Mouse (Mus musculus): ENCODE measurements around the gene Sdha. TPM values are rescaled to one million over a fixed set of nuclear protein-coding genes. Genes with fewer than 3 reads are reported as not detected.

The Sdha gene
- polyA plus RNA-seq, 1 experiment: 167 TPM

DNA sequence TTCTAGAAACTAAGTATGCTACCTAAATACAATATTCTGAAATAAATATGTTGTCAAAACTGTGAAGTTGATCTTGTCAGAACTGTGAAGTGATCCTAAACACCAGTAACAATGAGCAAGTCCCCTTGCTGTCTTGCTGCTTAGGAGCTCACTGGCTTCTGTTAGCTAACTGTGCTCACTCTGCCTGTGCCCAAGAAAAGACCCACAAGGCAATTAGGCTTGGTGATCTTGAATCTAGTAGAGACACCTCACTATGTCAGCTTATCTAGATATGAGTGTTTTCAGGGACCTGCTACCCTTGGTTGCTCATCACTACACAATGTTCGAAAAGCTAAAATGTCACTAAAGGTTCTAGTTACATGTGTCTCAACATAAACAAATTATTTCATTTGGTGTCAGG lies 44.3 kb downstream of the Sdha start:
- H3K4me3 ChIP-seq (ENCODE audit: insufficient read depth, low read length): no peak overlapping the region
- TF ChIP-seq POLR2A (IDR thresholded peaks at IDR 0.05; ENCODE audit: borderline replicate concordance, low read depth, low read length) (no peak), CTCF (IDR thresholded peaks at IDR 0.05; ENCODE audit: low read depth, low read length) (no peak)
- H3K4me1 ChIP-seq (ENCODE audit: control insufficient read depth, insufficient read depth, low read length): no peaks in the 10 kb centered on the region
- H3K27ac ChIP-seq (ENCODE audit: insufficient read depth, low read depth, low read length): no peak overlapping the region

DNA sequence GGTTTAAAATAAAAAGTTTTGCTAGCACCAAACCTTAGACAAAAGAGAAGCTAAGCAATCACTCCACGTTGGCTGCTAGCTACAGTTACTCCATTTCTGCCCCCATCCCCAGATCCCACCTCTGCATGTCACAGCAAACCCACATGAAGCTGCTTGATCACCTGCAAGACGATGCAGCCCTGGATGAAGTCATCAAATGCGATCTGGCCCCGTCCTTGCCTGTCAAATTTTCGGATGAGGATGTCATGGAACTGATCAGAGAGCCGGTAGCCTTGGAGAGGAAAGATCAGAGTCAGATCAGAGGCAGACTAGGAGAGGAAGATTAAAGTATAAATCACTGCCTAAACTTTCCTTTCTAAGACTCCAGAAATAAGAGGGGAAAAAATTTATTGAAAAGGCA lies 44.7 kb downstream of the Sdha start:
- H3K4me1 ChIP-seq (ENCODE audit: control insufficient read depth, insufficient read depth, low read length): no peaks in the 10 kb centered on the region
- no peak overlapping the region for H3K4me3 ChIP-seq (ENCODE audit: insufficient read depth, low read length)
- no peak for TF ChIP-seq CTCF (IDR thresholded peaks at IDR 0.05; ENCODE audit: low read depth, low read length)
- no peak for TF ChIP-seq POLR2A (IDR thresholded peaks at IDR 0.05; ENCODE audit: borderline replicate concordance, low read depth, low read length)
- no peak overlapping the region for H3K27ac ChIP-seq (ENCODE audit: insufficient read depth, low read depth, low read length)

DNA sequence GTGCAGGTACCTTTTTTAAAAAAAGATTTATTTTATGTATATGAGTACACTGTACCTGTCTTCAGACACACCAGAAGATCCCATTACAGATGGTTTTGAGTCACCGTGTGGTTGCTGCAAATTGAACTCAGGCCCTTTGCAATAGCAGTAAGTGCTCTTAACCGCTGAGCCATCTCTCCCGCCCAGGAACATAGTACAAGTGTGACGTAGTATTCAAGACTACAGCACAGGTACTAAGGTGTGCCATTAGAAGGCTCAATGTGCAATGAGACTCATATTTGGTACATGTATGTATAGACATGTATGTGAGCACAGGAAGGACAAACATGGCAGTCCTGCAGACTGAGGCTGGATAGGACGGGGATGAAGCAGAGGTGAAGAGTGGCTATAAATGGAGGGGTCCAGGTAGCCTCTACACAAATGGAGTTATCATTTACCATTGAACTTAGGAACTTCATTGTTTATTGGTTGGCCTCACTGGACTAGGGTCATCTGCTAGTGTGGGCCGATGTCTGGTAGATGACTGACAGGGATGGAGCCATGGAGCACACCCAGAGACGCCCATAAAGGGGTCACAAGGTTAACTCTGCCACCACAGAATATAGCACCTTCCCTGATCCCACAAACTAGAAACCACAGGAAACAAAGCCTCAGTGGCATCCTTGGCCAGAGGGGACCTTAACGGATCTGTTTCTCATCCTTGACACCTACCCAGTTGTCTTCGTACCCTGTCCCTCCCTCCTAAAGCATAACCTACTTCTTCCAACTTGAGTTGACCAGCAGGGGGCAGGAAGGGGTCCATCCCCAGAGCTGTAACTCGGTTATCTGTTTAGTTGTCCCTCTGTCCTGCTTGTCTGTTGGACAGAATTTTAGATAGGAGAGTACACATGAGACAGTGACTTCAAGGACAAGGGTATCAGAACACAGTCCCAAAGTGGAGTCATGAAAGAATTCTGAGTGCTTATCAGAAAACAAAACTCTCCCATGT lies 47.7 kb downstream of the Sdha start:
- no peak for TF ChIP-seq POLR2A (IDR thresholded peaks at IDR 0.05; ENCODE audit: borderline replicate concordance, low read depth, low read length)
- TF ChIP-seq CTCF (IDR thresholded peaks at IDR 0.05; ENCODE audit: low read depth, low read length): 0 out of 2 replicates have a peak, but pooled peaks have one; percentile 17
- Histone ChIP-seq H3K27ac (ENCODE audit: insufficient read depth, low read depth, low read length) (no peak overlapping the region), H3K4me1 (ENCODE audit: control insufficient read depth, insufficient read depth, low read length) (no peaks in the 10 kb centered on the region), H3K4me3 (ENCODE audit: insufficient read depth, low read length) (no peak overlapping the region)

DNA sequence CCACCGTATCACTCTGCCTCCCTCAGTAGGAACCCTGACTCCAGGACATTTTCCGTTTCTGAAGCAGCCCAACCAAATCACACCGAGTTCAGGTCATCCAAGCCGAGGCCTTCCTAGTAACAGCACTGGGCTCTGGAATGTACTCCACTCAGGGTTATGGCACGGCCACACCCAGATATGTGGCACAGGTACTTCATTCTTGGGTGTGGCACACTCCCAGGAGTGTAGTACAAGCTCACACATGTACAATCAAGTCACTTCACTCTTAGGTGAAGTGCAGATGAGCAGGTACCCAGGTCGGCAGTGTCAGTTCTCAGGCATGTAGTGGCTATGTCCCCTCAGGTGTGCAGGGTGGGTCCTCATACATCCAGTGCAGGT lies 48.5 kb downstream of the Sdha start:
- Histone ChIP-seq H3K4me1 (ENCODE audit: control insufficient read depth, insufficient read depth, low read length) (no peaks in the 10 kb centered on the region), H3K4me3 (ENCODE audit: insufficient read depth, low read length) (no peak overlapping the region)

DNA sequence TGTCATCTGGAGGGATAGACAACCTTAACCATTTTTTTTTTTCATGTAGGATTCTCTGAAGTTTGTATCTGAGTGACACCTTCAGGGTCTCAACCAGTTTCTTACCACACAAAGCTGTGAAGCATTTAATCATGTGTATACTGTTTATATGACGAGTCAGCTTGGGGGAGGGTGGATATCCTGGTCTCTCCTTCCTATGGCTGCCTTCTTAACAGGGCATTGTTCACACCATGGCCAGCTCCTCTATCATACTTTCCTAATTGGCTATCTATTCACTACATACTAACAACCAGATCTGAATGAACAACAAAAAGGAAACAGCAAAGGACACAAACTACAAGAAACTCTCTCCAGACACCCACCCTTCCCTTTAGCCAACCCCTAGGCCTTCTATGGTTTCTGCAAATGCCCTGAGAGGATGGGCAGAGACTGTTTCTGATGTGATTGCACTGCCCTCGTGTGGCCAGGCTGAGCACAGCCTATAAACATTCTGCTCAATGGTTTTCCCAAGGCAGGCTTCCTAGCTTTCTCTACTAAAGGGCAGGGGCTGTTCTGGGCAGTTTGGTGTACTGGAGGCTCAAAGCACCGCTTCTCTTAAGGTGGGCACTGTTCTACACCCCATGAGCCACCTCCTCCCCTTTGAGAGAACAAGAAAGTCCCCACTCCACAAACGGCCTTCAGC lies 49.0 kb downstream of the Sdha start:
- Histone ChIP-seq H3K4me3 (ENCODE audit: insufficient read depth, low read length) (no peak overlapping the region), H3K27ac (ENCODE audit: insufficient read depth, low read depth, low read length) (no peak overlapping the region), H3K4me1 (ENCODE audit: control insufficient read depth, insufficient read depth, low read length) (no peaks in the 10 kb centered on the region)
- TF ChIP-seq CTCF (IDR thresholded peaks at IDR 0.05; ENCODE audit: low read depth, low read length) (peak; percentile 93), POLR2A (IDR thresholded peaks at IDR 0.05; ENCODE audit: borderline replicate concordance, low read depth, low read length) (no peak)

More for the DNA sequence above, 48.5 kb downstream of the Sdha start:
- H3K27ac ChIP-seq (ENCODE audit: insufficient read depth, low read depth, low read length): no peak overlapping the region
- TF ChIP-seq CTCF (IDR thresholded peaks at IDR 0.05; ENCODE audit: low read depth, low read length) (no peak), POLR2A (IDR thresholded peaks at IDR 0.05; ENCODE audit: borderline replicate concordance, low read depth, low read length) (no peak)

DNA sequence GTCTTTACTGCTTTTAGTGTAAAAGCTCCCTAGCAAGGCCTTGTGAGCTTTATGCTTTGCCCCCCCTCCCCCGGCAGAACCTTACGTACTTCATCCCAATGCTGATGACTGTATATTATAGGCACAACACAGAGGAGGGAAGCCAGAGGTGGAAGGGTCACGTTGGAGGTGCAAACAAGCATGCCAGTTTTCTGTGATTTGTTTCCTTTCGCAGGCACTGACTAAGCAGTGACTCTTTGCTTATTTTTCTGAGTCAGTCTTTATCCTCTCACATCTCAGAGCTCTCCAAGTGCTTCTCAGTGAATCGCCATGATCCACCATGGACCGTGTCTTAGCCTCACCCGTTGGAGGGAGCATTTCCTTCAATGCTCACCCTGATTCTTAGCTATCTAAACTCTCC lies 53.7 kb downstream of the Sdha start:
- Histone ChIP-seq H3K4me3 (ENCODE audit: insufficient read depth, low read length) (no peak overlapping the region), H3K4me1 (ENCODE audit: control insufficient read depth, insufficient read depth, low read length) (no peaks in the 10 kb centered on the region), H3K27ac (ENCODE audit: insufficient read depth, low read depth, low read length) (no peak overlapping the region)
- TF ChIP-seq CTCF (IDR thresholded peaks at IDR 0.05; ENCODE audit: low read depth, low read length) (no peak), POLR2A (IDR thresholded peaks at IDR 0.05; ENCODE audit: borderline replicate concordance, low read depth, low read length) (no peak)

DNA sequence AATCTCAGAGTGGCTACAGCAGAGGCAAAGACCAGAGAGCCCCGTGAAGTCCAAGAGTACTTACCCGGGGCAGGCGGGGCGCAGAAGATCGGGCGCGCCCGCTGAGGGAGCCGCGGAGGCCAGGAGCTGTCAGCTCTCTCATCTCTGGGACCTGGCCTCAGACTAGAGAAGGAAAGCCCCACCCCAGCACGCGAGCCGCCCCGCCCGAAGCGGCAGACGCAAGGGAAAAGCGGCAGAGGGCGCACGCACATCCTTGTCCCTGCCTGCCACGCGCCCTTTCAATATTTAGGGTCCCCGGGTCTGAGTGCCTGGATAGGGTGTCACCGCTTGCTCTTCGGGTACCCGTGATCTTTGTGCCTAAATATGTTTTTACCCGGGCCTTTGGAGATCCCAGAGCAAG lies 57.9 kb downstream of the Sdha start, which contains the start of gene Ahrr:
Gene Ahrr, minus strand, starts transcription at position 165 of the 400 bp plus-strand sequence.
- no peak for TF ChIP-seq POLR2A (IDR thresholded peaks at IDR 0.05; ENCODE audit: borderline replicate concordance, low read depth, low read length)
- no peak for TF ChIP-seq CTCF (IDR thresholded peaks at IDR 0.05; ENCODE audit: low read depth, low read length)

DNA sequence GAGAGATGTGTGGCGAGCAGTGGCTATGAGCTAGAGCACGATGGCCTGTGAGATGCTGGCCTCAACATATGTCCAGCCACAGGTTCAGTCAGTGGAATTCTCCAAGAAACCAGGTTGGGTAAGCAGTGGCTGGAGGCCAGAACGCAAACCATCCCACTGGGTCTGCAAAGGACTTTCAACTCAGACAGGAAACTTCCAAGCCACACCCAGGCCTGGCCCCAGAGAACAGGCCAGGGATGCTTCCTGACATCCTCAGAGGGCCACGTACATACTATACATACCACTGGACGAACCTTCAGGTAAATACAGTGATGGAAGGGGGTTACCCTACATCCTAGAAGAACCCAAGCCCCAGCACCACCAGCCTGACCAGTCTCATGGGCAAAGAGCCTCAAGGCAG lies 60.4 kb downstream of the Sdha start:
- H3K4me1 ChIP-seq (ENCODE audit: control insufficient read depth, insufficient read depth, low read length): peaks cover 11% of the 10 kb centered on the region
- no peak overlapping the region for H3K27ac ChIP-seq (ENCODE audit: insufficient read depth, low read depth, low read length)
- no peak overlapping the region for H3K4me3 ChIP-seq (ENCODE audit: insufficient read depth, low read length)
- no peak for TF ChIP-seq POLR2A (IDR thresholded peaks at IDR 0.05; ENCODE audit: borderline replicate concordance, low read depth, low read length)

More for the DNA sequence above, 57.9 kb downstream of the Sdha start, which contains the start of gene Ahrr:
- Histone ChIP-seq H3K4me3 (ENCODE audit: insufficient read depth, low read length) (0 out of 2 replicates have a peak within 1 kb of the TSS, but pooled peaks have one; percentile 4), H3K4me1 (ENCODE audit: control insufficient read depth, insufficient read depth, low read length) (peaks cover 4% of the 10 kb centered on the region), H3K27ac (ENCODE audit: insufficient read depth, low read depth, low read length) (no peak within 1 kb of the TSS)

DNA sequence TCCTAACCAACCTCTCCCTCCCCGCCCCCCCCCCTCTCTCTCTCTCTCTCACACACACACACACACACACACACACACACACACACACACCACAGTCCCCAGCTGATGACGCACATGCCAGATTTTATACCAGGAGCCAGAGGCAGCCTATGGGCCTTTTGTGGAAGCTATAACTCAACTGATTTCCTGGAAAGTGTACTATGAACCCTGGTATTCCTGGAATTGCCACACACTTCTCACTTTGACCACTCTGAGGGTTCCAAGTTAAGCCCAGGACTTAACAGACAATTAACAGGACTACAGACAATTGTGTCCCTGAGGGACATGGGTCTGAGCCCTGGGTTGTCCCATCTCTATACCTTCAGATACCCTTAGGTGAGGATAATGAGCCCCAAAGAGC lies 67.8 kb downstream of the Sdha start:
- Histone ChIP-seq H3K27ac (ENCODE audit: insufficient read depth, low read depth, low read length) (no peak overlapping the region), H3K4me1 (ENCODE audit: control insufficient read depth, insufficient read depth, low read length) (peaks cover 6% of the 10 kb centered on the region), H3K4me3 (ENCODE audit: insufficient read depth, low read length) (no peak overlapping the region)
- no peak for TF ChIP-seq POLR2A (IDR thresholded peaks at IDR 0.05; ENCODE audit: borderline replicate concordance, low read depth, low read length)
- no peak for TF ChIP-seq CTCF (IDR thresholded peaks at IDR 0.05; ENCODE audit: low read depth, low read length)

DNA sequence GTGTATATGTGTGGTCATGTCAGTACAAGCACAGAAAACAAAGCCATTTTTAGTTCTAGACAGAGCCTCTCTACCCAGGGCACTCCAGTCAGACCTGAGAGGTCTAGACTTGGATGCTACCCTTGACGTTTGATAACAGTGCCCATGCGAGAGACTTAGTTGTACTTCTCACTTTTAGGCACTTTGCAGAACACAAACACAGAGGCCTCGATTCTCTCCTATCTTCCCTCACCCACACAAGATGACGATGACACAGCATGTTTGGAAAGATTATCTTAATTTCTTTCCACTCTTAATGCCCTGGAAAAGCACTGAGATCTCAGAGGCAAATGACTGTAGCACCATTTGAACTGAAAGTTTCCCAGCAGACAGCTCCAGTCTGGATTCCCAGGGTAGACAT lies 74.4 kb downstream of the Sdha start:
- TF ChIP-seq POLR2A (IDR thresholded peaks at IDR 0.05; ENCODE audit: borderline replicate concordance, low read depth, low read length) (no peak), CTCF (IDR thresholded peaks at IDR 0.05; ENCODE audit: low read depth, low read length) (no peak)

More for the DNA sequence above, 74.4 kb downstream of the Sdha start:
- peaks cover 12% of the 10 kb centered on the region for H3K4me1 ChIP-seq (ENCODE audit: control insufficient read depth, insufficient read depth, low read length)
- no peak overlapping the region for H3K4me3 ChIP-seq (ENCODE audit: insufficient read depth, low read length)
- no peak overlapping the region for H3K27ac ChIP-seq (ENCODE audit: insufficient read depth, low read depth, low read length)

Other genes starting within 250 kb of the Sdha start
- not detected in 2 replicates for gene Slc9a3, start 228.8 kb downstream of the Sdha start, polyA plus RNA-seq (2012; ENCODE audit: insufficient read depth, insufficient read length, missing spikeins)
- gene Exoc3, start 141.5 kb downstream of the Sdha start, polyA plus RNA-seq (2012; ENCODE audit: insufficient read depth, insufficient read length, missing spikeins): 84.9 and 91.7 TPM in 2 replicates
- gene Ahrr, start 57.9 kb downstream of the Sdha start, polyA plus RNA-seq (2012; ENCODE audit: insufficient read depth, insufficient read length, missing spikeins): 44.4 and 47.8 TPM in 2 replicates
- gene Pdcd6, start 32.7 kb downstream of the Sdha start, polyA plus RNA-seq (2012; ENCODE audit: insufficient read depth, insufficient read length, missing spikeins): 115 and 120 TPM in 2 replicates
- gene Ccdc127, start within 50 bp of the Sdha start, polyA plus RNA-seq (2012; ENCODE audit: insufficient read depth, insufficient read length, missing spikeins): 23.1 and 27.3 TPM in 2 replicates
- gene Lrrc14b, start 13.7 kb upstream of the Sdha start, polyA plus RNA-seq (2012; ENCODE audit: insufficient read depth, insufficient read length, missing spikeins): 0.66 and 0.68 TPM in 2 replicates
- gene Zfp72, start 40.6 kb upstream of the Sdha start, polyA plus RNA-seq (2012; ENCODE audit: insufficient read depth, insufficient read length, missing spikeins): 1.6 and 1.9 TPM in 2 replicates
- 1,981 and 2,080 TPM in 2 replicates for gene Ftl1-ps1, start 49.4 kb upstream of the Sdha start, polyA plus RNA-seq (2012; ENCODE audit: insufficient read depth, insufficient read length, missing spikeins)
- 15.2 and 17.6 TPM in 2 replicates for gene Zfp825, start 143.7 kb upstream of the Sdha start, polyA plus RNA-seq (2012; ENCODE audit: insufficient read depth, insufficient read length, missing spikeins)